Mouse (Mus musculus) cerebellum, adult 11-12 months (tissue): Measurements from ENCODE around the gene Secisbp2l.

Experiments
- DNase-seq: peaks from one replicate; pipeline ENCODE4 v3.0.0; 2022

Secisbp2l gene

DNA sequence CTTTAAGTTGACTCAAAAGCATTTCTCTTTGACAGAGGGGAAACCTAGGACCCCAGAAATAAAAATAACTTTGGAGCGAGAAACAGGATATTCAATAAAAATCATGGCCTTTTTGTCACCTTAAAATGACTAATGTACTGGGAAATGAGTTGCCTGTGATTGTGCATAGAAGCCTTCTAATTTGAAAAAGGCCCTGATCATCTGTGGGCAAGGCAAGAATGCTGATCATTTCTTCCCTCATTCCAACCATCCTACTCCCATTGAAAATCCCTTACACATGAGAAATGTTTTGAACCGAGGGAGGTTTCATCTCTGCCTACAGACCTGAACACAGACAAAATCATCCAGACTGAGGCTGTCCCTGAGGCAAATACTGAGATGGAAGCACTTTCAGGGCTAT is 79.8 kb downstream of the Secisbp2l start:
- no peak for DNase-seq

DNA sequence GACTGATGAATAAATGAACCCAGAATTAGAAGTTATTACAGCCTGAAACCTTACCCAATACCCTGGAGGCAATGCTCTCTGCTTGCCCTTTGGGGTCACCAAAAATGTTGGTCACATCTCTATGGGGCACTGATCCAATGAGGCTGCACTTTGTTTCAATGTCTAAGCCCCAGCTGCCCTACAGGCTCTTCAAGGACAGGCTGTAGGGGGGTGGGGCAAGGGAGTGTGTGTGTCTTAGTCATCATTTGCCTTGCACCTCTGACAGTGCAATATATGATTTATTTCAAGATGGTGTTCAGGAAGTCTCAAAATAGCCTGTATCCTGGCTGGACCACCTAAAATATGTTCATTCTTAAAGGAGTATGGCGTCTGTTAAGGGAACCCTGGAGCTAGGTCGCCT is 81.1 kb downstream of the Secisbp2l start:
- DNase-seq = no peak

DNA sequence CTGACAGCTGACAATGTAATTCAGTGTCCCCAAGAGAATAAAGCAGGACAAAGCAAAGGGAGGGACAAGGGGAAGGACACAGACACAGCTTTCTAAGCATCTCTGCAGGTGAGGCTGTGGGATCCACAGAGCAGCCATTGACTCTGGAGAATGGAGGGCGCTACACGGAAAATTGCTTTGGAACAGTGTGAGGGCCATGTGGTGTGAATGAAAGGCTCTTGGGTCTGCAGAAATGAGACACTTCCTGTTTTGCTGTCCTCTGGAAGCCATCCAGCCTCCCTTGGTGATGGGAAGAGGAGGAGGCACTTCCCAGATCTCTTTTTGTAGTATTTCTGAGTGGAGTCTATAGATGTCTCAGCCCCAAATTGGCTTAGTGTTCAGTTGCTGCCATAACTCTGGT is 86.5 kb downstream of the Secisbp2l start:
- DNase-seq = no peak

DNA sequence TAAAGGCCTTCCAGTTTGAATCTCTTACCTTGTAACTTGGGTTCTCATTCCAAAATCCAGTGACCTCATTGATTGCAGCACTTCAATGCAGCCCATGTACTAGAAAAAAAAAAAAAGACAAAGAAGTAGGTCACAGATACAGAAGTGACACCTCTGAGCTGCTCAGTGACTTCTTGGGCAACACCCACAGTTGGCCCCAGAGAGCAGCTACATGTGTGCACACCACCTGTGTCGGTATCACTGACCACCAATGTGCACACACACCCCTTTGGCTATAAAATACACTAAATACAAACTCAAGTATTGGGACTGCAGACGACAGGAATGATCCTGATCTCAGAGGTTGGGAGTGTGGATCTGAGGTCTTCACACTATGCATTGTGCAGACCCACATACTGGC is 87.9 kb downstream of the Secisbp2l start:
- no peak for DNase-seq

DNA sequence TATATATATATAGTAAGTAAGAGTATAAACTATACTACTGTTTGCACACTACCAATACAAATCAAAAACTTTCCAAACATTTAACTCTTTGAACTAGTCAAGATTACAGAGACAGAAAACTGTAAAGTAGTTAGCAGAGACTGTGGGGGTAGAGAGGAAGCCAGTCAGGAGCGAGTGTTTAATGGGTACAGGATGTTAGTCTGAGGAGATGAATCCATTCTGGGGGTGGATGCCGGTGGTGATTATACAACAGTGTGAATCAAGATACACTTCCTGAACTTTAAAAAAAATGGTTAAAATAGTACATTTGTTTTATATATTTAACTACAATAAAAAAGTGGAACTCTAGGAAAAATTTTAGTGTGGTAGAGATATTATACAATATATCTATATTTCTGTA is 90.7 kb downstream of the Secisbp2l start:
- DNase-seq = no peak
